Mouse (Mus musculus) adipocyte (in vitro differentiated cells): Measurements from ENCODE around the gene Ssr1.

ENCODE experiments used
- DNase-seq: peaks from one replicate; pipeline ENCODE4 v3.0.0-alpha.2; 2016; ENCODE audit warnings: low spot score

The Ssr1 gene

GRCm38 (mm10) chr13:37993704-37994404, at the start of gene Ssr1:
Gene Ssr1, minus strand, starts transcription at chr13:37994217.
- peak; percentile 89 for DNase-seq

GRCm38 (mm10) chr13:38037811-38038210, 43.8 kb upstream of the Ssr1 start:
- DNase-seq: peak; percentile 18

GRCm38 (mm10) chr13:38037044-38037687, 43.1 kb upstream of the Ssr1 start, which contains the start of gene Cage1:
Gene Cage1, minus strand, starts transcription at chr13:38037069.
- peak; percentile 98 for DNase-seq

GRCm38 (mm10) chr13:38036343-38037043, 42.5 kb upstream of the Ssr1 start, which contains the start of gene Riok1:
Gene Riok1, plus strand, starts transcription at chr13:38036995.
- DNase-seq: no peak

- DNase-seq: no peak
Measured at GRCm38 (mm10) chr13:38028407-38028806, 34.4 kb upstream of the Ssr1 start.

GRCm38 (mm10) chr13:38027618-38028248, 33.7 kb upstream of the Ssr1 start:
- no peak for DNase-seq

- no peak for DNase-seq
Measured at GRCm38 (mm10) chr13:38025874-38026273, 31.9 kb upstream of the Ssr1 start.

- DNase-seq: no peak
Measured at GRCm38 (mm10) chr13:38018791-38019190, 24.8 kb upstream of the Ssr1 start.

- DNase-seq: no peak
Measured at GRCm38 (mm10) chr13:38015591-38015990, 21.6 kb upstream of the Ssr1 start.

- no peak for DNase-seq
Measured at GRCm38 (mm10) chr13:38012436-38012835, 18.4 kb upstream of the Ssr1 start.

GRCm38 (mm10) chr13:38010444-38010910, 16.5 kb upstream of the Ssr1 start:
- no peak for DNase-seq

- peak; percentile 34 for DNase-seq
Measured at GRCm38 (mm10) chr13:38009721-38010408, 15.8 kb upstream of the Ssr1 start.

GRCm38 (mm10) chr13:38007972-38008371, 14.0 kb upstream of the Ssr1 start:
- no peak for DNase-seq

GRCm38 (mm10) chr13:38002461-38002860, 8.4 kb upstream of the Ssr1 start:
- no peak for DNase-seq

- DNase-seq: no peak
Measured at GRCm38 (mm10) chr13:37999713-38000112, 5.7 kb upstream of the Ssr1 start.

- DNase-seq: no peak
Measured at GRCm38 (mm10) chr13:37994405-37994749, 360 bp upstream of the Ssr1 start.

- peak; percentile 56 for DNase-seq
Measured at GRCm38 (mm10) chr13:37993376-37993703, 677 bp downstream of the Ssr1 start.

- DNase-seq: peak; percentile 33
Measured at GRCm38 (mm10) chr13:37992638-37993371, 1.2 kb downstream of the Ssr1 start.

- DNase-seq: no peak
Measured at GRCm38 (mm10) chr13:37989701-37990100, 4.3 kb downstream of the Ssr1 start.

GRCm38 (mm10) chr13:37986166-37986565, 7.9 kb downstream of the Ssr1 start:
- DNase-seq: no peak

- no peak for DNase-seq
Measured at GRCm38 (mm10) chr13:37981063-37981462, 13.0 kb downstream of the Ssr1 start.
